Comparison of ENCODE assay signal across 4 mouse cellular contexts in genomic region chr15:57240061-57240460, GRCm38 (mm10).
DNase-seq lines count a peak whose midpoint lies in the region.

No protein-coding gene starts in this region.

- peak; percentile 48 for DNase-seq in kidney, adult 18-20 months
- peak; percentile 75 to 79 for DNase-seq in kidney, adult 8-10 months
- peak; percentile 3 for DNase-seq in kidney, postnatal 10 days
- peak; percentile 52 to 81 for DNase-seq in kidney, postnatal 25 days

Comparison
In these comparisons a context has a peak if more than half of its experiments do, and no peak if none do; other contexts are left out.
1. Peak in every context shown above with its lines: DNase-seq.
2. DNase-seq: peak in every context shown above with its lines; median percentile 77 in kidney, adult 8-10 months; 66 in kidney, postnatal 25 days; 48 in kidney, adult 18-20 months; 3 in kidney, postnatal 10 days.